Mouse (Mus musculus) limb, embryonic 11.5 days (tissue): ENCODE measurements around the gene Ghrhr. TPM values are rescaled to one million over a fixed set of nuclear protein-coding genes. Genes with fewer than 3 reads are reported as not detected.

Source experiments
- ATAC-seq: fragments of 200-750 bp; cut with Nextera tagmentation; 2 replicates; pipeline ENCODE4 v1.8.0; 2017; ENCODE audit warnings: low read depth; ENCODE audit not compliant: insufficient number of reproducible peaks, low FRiP score, low TSS enrichment
- DNase-seq: peaks from one replicate; pipeline ENCODE4 v3.0.0-alpha.2; 2015; ENCODE audit warnings: low spot score
- H3K27ac ChIP-seq: fragments of 300-500 bp; sonication (generic); replicated peaks from 2 replicates; pipeline ENCODE4 v1.5.1; 2014; ENCODE audit warnings: low read depth, mild to moderate bottlenecking, low read length
- H3K27me3 ChIP-seq: fragments of 300-500 bp; sonication (generic); 2 replicates; pipeline ENCODE4 v1.6.1; 2014; ENCODE audit warnings: mild to moderate bottlenecking, low read length, mixed read lengths; ENCODE audit not compliant: control insufficient read depth, insufficient read depth
- H3K36me3 ChIP-seq: fragments of 300-500 bp; sonication (generic); 2 replicates; pipeline ENCODE4 v1.6.1; 2014; ENCODE audit warnings: mild to moderate bottlenecking, low read length, moderate library complexity, mixed read lengths; ENCODE audit not compliant: control insufficient read depth, insufficient read depth
- H3K4me1 ChIP-seq: fragments of 300-500 bp; sonication (generic); 2 replicates; pipeline ENCODE4 v1.6.1; 2014; ENCODE audit warnings: low read length, mixed read lengths; ENCODE audit not compliant: control insufficient read depth, insufficient read depth
- H3K4me2 ChIP-seq: fragments of 300-500 bp; sonication (generic); 2 replicates; pipeline ENCODE4 v1.6.1; 2014; ENCODE audit warnings: low read depth, mild to moderate bottlenecking, moderate library complexity; ENCODE audit not compliant: severe bottlenecking
- H3K4me3 ChIP-seq: fragments of 300-500 bp; sonication (generic); 2 replicates; pipeline ENCODE4 v1.5.1; 2014; ENCODE audit warnings: low read depth, low read length
- H3K9ac ChIP-seq: fragments of 300-500 bp; sonication (generic); 2 replicates; pipeline ENCODE4 v1.6.1; 2014; ENCODE audit warnings: mild to moderate bottlenecking, low read length
- H3K9me3 ChIP-seq: fragments of 300-500 bp; sonication (generic); 2 replicates; pipeline ENCODE4 v1.6.1; 2016; ENCODE audit warnings: low read length; ENCODE audit not compliant: control insufficient read depth
- WGBS: fragments of 180-500 bp; shearing (Covaris S2); extraction: QIAGEN DNeasy Blood & Tissue Kit; methylation state at CpG from one replicate; pipeline ENCODE4 v1.1.7; 2014; 5-methylcytosine and 5-hydroxymethylcytosine counted together
- polyA plus RNA-seq: library from polyadenylated mRNA; unstranded; fragments of >200 nt; fragmentation: Nextera tagmentation; extraction: Ambion mirVana; gene quantifications from 2 replicates; pipeline ENCODE4 v1.2.1, GENCODE M21; 2014

Ghrhr gene
- polyA plus RNA-seq, 1 experiment from 2014 or later, result not detected

DNA sequence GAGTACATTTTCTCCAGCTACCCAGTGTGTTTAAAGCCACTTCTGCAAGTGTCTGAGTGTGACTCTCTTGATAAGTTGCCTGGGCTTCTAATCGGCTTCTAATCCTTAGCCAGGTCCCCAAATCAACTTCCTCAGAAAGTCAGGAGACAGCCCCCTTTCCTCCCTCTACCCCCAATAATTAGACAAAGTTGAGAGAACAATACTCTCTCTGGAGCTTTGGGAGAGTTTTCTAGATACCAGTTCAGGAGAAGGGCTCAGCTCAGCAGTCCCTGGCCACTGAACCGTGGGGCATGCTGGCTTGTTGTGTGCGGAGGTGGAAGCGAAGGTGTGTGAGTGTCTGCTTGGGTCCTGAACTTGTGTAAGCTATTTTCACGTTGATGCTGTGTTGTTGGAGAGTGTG is 38.9 kb upstream of the Ghrhr start:
- no peak overlapping the region for H3K4me3 ChIP-seq
- DNase-seq (no peak), ATAC-seq (no peak)
- peaks cover 12% of the 10 kb centered on the region; the same call in 1 of the 2 replicates for H3K4me1 ChIP-seq
- H3K27me3 ChIP-seq, result no peaks in the 10 kb centered on the region
- no peak overlapping the region for H3K4me2 ChIP-seq
- WGBS, result 84% methylated on average over 5 of the region's 5 CpGs
- no peak overlapping the region for H3K9ac ChIP-seq
- no peaks in the 10 kb centered on the region for H3K9me3 ChIP-seq
- no peaks in the 10 kb centered on the region for H3K36me3 ChIP-seq
- no peak overlapping the region for H3K27ac ChIP-seq

DNA sequence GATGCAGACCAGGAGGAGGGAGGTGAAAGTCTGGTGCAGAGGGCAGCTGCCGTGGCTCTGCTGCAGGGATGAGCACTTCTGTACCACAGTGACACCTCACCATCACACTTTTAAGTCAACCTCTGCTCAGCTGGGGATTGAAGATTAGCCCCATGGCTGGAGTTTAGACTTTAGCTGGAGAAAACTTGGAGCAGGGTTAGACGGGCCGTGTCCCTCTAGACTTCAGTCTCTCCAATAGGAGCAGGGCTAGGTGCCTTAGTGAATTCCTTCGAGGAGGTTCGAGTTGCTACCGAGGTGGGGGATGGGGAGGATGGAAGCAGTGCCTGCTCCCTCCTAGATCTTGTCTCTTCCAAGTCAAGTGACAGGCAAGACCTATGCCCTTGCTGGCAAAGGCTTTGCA is 38.0 kb upstream of the Ghrhr start:
- no peaks in the 10 kb centered on the region for H3K27me3 ChIP-seq
- no peak overlapping the region for H3K4me3 ChIP-seq
- no peaks in the 10 kb centered on the region for H3K9me3 ChIP-seq
- no peak overlapping the region for H3K4me2 ChIP-seq
- no peak for DNase-seq
- no peak overlapping the region for H3K27ac ChIP-seq
- peaks cover 12% of the 10 kb centered on the region; the same call in 1 of the 2 replicates for H3K4me1 ChIP-seq
- no peak for ATAC-seq
- no peaks in the 10 kb centered on the region for H3K36me3 ChIP-seq
- WGBS, result 40% methylated on average over 6 of the region's 6 CpGs
- no peak overlapping the region for H3K9ac ChIP-seq

DNA sequence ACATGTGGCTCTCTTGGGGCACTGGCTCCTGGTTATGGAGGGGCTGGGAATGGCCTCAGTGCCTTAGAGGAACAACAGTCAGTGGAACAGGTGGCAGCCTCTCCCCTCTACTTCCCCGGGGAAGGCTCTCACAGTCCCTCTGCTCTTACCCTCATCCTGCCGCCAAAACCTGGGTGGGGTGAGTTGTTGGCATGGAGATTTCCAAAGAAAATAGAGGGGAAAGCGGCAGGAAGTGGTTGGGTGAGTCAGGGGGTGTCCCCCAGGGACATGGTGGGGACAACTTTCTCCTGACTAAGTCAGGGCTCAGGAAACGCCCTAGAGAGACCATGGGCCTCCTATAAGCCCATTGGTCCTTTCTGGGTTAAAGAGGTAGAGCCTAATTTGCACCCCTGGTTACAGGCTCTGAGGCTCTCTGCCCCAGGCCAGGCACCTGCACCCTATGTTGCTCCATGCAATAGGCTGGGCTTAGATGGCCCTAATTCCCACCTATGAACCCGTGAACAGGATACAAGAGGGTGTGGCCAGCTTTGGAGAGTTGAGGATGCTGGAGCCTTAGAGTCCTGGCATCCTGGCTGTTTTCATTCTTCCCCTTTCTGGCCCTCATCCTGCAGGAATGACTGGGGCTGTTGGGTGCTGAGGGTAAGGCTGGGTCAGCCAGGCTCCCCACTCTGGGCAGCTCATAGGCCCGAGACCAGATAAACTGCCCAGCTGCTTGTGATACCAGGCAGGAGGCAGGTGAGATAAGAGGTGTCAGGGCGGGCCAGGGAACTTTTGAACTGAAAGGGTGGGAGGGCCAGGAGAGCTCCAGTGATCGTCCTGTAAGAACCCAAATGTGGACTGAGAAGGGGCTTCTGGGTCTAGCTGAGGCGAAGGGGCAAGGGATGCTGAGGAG is 36.9 kb upstream of the Ghrhr start:
- 74% methylated on average over 9 of the region's 9 CpGs for whole genome bisulfite sequencing
- no peak overlapping the region for H3K4me3 ChIP-seq
- H3K4me1 ChIP-seq, result peaks cover 12% of the 10 kb centered on the region; the same call in 1 of the 2 replicates
- DNase-seq (no peak), ATAC-seq (no peak)
- no peak overlapping the region for H3K27ac ChIP-seq
- no peak overlapping the region for H3K9ac ChIP-seq
- H3K4me2 ChIP-seq, result no peak overlapping the region
- H3K36me3 ChIP-seq, result no peaks in the 10 kb centered on the region
- H3K9me3 ChIP-seq, result no peaks in the 10 kb centered on the region
- H3K27me3 ChIP-seq, result no peaks in the 10 kb centered on the region

DNA sequence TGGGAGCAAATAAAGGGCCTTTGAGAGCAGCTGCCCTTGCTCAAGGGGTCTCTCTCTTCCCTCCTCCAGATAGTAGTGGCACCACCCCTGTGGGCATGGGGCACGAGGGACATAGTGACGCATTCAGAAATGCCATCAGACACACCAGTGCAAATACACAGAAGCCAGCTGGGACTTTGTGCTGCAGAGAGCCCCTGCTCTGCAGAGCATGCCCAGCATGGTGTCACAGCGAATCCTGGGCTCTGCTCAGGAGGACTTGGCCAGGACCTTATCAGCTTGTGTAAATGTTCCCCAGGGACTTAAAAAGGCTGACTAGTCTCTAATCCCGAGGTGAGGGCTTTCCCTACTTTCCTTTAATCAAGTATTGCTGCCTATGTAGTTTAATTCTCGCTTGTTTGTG is 34.4 kb upstream of the Ghrhr start:
- no peak overlapping the region for H3K4me3 ChIP-seq
- no peak overlapping the region for H3K27ac ChIP-seq
- H3K4me1 ChIP-seq, result no peaks in the 10 kb centered on the region
- no peak for DNase-seq
- no peak for ATAC-seq
- 39% methylated on average over 5 of the region's 5 CpGs for WGBS
- H3K9me3 ChIP-seq, result no peaks in the 10 kb centered on the region
- no peaks in the 10 kb centered on the region for H3K36me3 ChIP-seq
- H3K4me2 ChIP-seq, result no peak overlapping the region
- no peak overlapping the region for H3K9ac ChIP-seq
- no peaks in the 10 kb centered on the region for H3K27me3 ChIP-seq

DNA sequence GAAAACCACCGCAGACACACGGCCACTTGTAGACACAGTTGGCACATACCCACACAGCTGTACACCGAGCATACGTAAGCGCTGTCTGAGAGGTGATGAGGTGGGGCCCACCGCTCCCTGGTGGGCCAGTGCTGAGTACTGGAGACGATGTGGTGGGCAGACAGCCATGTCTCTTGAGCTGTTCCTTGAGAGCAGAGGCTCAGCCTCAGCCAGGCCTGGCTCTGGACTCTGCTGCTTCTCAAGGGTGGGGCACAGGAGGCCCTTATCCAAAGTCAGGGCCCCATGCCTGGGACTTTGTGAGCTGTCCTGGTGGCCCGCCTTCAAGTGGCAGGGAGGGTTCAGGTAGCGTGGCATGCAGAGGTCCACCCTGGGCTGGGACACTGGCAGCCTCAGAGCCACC is 33.8 kb upstream of the Ghrhr start:
- no peak for DNase-seq
- no peaks in the 10 kb centered on the region for H3K9me3 ChIP-seq
- H3K27ac ChIP-seq, result no peak overlapping the region
- no peak overlapping the region for H3K4me3 ChIP-seq
- H3K36me3 ChIP-seq, result no peaks in the 10 kb centered on the region
- no peak overlapping the region for H3K4me2 ChIP-seq
- no peak for ATAC-seq
- H3K4me1 ChIP-seq, result no peaks in the 10 kb centered on the region
- no peaks in the 10 kb centered on the region for H3K27me3 ChIP-seq
- no peak overlapping the region for H3K9ac ChIP-seq
- WGBS, result 84% methylated on average over 9 of the region's 9 CpGs

DNA sequence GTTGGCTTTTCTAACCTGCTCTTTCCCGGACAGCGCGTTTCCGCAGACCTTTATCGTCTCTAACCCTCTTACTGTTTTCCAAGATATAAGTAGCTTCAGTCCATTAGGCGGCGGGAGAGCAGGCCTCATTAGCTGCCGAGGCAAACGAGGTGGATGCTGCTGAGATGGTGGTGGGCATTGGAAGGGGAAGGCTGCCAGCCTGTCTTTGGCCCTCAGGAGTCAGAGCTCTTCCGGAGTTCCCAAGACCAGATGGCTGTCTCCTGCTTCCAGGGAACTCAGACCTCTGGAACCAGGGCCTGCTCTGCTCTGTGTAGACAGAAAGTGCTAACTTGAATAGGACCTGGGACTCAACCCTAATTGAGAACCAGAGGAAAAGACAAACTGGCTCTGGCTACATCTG is 32.6 kb upstream of the Ghrhr start:
- DNase-seq, result no peak
- no peak overlapping the region for H3K9ac ChIP-seq
- WGBS, result 82% methylated on average over 10 of the region's 10 CpGs

DNA sequence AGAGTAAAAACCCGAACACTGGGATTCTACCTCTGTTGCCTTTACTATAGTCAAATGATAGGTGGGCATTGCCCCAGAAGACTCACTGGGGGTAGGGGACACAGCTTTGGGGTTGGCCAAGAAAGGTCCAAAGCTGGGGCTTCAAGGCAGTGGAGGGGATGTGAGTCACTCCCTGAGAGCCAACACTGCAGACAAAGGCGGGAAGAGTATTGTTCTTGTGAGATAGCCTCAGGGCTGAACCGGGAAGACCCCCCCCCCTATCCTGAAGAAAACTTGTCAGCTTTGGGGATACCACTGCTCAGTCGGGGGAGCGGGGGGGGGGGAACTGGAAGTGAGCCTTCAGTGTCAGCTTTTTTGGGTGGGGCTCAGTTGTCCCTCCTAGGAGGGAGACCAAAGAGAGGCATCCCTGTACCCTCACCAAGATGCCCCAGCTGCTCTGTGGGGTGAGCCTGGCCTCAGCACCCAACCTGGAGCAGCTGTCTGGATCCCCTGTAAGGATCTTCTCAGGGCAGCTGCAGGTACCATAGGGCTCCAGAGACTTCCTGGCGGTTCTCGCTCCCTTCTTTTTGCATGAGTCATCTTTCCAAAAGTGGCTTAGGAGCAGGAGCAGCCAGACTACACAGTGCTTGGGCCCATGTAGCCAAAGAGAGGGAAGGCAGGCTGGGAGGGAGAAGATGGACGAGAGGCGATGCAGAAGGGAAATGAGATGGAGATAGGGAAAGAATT is 31.6 kb upstream of the Ghrhr start:
- Histone ChIP-seq H3K36me3 (no peaks in the 10 kb centered on the region), H3K9ac (no peak overlapping the region), H3K9me3 (no peaks in the 10 kb centered on the region), H3K27ac (no peak overlapping the region), H3K4me2 (no peak overlapping the region), H3K4me3 (no peak overlapping the region), H3K4me1 (no peaks in the 10 kb centered on the region), H3K27me3 (no peaks in the 10 kb centered on the region)
- DNase-seq (no peak), ATAC-seq (no peak)
- WGBS, result 87% methylated on average over 9 of the region's 9 CpGs

More for the DNA sequence above, 32.6 kb upstream of the Ghrhr start:
- no peak overlapping the region for H3K4me2 ChIP-seq
- ATAC-seq, result no peak
- no peaks in the 10 kb centered on the region for H3K27me3 ChIP-seq
- no peaks in the 10 kb centered on the region for H3K9me3 ChIP-seq
- no peak overlapping the region for H3K4me3 ChIP-seq
- H3K36me3 ChIP-seq, result no peaks in the 10 kb centered on the region
- H3K27ac ChIP-seq, result no peak overlapping the region
- no peaks in the 10 kb centered on the region for H3K4me1 ChIP-seq

DNA sequence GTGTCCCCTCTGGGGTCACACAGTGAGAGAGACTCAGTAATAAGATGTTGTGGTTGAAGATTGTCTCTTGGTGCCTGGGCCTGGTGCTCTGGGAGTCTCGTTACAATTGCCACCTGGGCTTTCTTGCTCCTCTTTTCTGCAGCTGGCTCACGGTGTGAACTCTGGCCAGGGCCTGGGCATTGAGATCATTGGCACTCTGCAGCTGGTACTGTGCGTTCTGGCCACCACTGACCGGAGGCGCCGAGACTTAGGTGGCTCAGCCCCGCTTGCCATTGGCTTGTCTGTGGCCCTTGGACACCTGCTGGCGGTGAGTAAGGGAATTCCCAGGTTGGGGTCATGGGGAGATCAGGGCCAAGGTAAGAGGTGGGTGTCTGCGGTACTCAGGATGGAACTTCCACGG is 30.8 kb upstream of the Ghrhr start:
- no peaks in the 10 kb centered on the region for H3K27me3 ChIP-seq
- WGBS, result 86% methylated on average over 10 of the region's 10 CpGs

More for the DNA sequence above, 30.8 kb upstream of the Ghrhr start:
- Histone ChIP-seq H3K36me3 (no peaks in the 10 kb centered on the region), H3K4me1 (no peaks in the 10 kb centered on the region), H3K9me3 (no peaks in the 10 kb centered on the region), H3K4me3 (no peak overlapping the region), H3K27ac (no peak overlapping the region), H3K4me2 (no peak overlapping the region), H3K9ac (no peak overlapping the region)
- DNase-seq (no peak), ATAC-seq (no peak)
